Mouse (Mus musculus): ENCODE measurements around the gene Lrmda.

DNA sequence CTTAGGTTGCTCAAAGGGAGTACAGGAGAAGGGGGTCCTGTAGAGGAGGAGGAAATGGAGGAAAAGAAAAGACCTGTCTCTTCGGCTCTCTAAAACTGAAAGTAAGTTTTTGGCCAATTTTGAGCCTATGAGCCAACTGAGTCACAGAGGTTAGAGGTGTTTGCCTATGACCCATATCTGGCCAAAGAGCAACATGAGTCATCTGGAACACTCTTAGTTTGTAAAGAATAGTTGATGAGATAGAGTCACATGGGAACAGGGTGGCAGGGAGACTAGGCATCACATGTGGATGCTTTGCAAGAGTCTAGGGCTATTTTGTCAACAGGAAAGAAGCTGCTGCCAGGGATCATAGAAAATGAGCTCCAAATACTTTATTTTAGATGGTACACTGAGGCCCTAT, 680.7 kb downstream of the Lrmda start:
- TF ChIP-seq CTCF (IDR thresholded peaks at IDR 0.05; ENCODE audit: borderline replicate concordance, insufficient read depth, low read length) (no peak), POLR2A (IDR thresholded peaks at IDR 0.05; ENCODE audit: low read depth, low read length) (no peak)
